Mouse (Mus musculus): ENCODE results near the gene Ankrd13a.
"Not testable (repeated sequence)": the region's sequence is repeated elsewhere in the genome, so short reads cannot be mapped to it uniquely, and the experiment has no call there.

DNA sequence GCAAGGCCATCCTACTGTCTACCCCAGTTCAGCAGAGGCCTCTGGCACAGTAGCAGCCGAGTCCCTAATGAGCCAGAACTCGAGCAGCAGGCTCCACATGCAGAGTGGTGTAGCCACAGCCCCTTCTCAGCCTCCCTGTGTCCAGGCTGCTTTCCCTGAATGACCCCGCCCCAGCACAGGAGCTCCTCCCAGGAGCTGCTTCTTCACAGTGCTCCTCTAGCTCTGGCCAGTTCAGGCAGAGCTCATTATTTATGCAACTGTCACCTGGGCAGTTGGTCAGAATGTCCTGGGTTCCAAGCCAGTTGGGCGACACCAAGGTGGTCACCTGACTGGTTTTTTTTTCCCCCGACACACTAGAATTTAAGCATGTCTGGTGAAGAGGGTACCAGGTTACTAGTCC lies 78.9 kb downstream of the Ankrd13a start, which contains the start of gene 4930519G04Rik:
- TF ChIP-seq POLR2A (IDR thresholded peaks at IDR 0.05; ENCODE audit: insufficient read depth, low read length); CTCF (IDR thresholded peaks at IDR 0.05; ENCODE audit: low read depth, low read length): not testable (repeated sequence)

Data from ES-Bruce4 (cell line).